Comparison of ENCODE assay signal across 23 mouse cellular contexts in genomic region chr5:88569541-88569940, GRCm38 (mm10). TPM values are rescaled to one million over a fixed set of nuclear protein-coding genes. Genes with fewer than 3 reads are reported as not detected.
DNase-seq lines count a peak whose midpoint lies in the region; ATAC-seq and TF ChIP-seq lines count a peak whose summit lies in the region.
"Had no signal": no experiment of that assay in that cellular context is flagged by ENCODE, and none has a peak within 500 bp of the region (broad histone marks: within the 10 kb centered on the region; RNA-seq: fewer than 3 reads in every experiment).

No protein-coding gene starts in this region.

- H3K27me3 ChIP-seq in kidney, postnatal 0 days (ENCODE audit: insufficient read depth, low read length) = no peaks in the 10 kb centered on the region
- H3K27me3 ChIP-seq: CH12.LX; embryonic facial prominence, embryonic 15.5 days; heart, embryonic 12.5 days; hindbrain, embryonic 15.5 days; Patski had no signal

- DNase-seq in kidney, adult 11 months = peak; percentile 79
- no peak for DNase-seq in kidney, postnatal 10 days
- peak; percentile 89 for DNase-seq in kidney, adult 9 months
- DNase-seq in kidney, postnatal 0 days (ENCODE audit: low spot score) = no peak
- DNase-seq in cerebellum, adult 11-12 months = no peak
- DNase-seq in gastrocnemius, postnatal 4 days (ENCODE audit: low spot score in 2 of 2) = no peak
- DNase-seq: adrenal gland, postnatal 14 days; cerebellum, adult 2 months; cerebellum, postnatal 10 days; embryo, embryonic 11 days; gastrocnemius, postnatal 10 days; heart, postnatal 36 days had no signal

- WGBS in kidney, postnatal 0 days = 47% methylated on average over 3 of the region's 3 CpGs

- TF ChIP-seq CTCF in kidney, postnatal 0 days (IDR thresholded peaks at IDR 0.05; ENCODE audit: low read depth) = no peak

- no peaks in the 10 kb centered on the region for H3K36me3 ChIP-seq in kidney, postnatal 0 days (ENCODE audit: insufficient read depth, low read length)

- H3K4me1 ChIP-seq in kidney, postnatal 0 days (replicated peaks; ENCODE audit: insufficient read depth, low read length) = peaks cover 3% of the 10 kb centered on the region; the same call in 1 of the 2 replicates

- H3K9me3 ChIP-seq in kidney, postnatal 0 days (replicated peaks; ENCODE audit: low read length) = no peaks in the 10 kb centered on the region
- H3K9me3 ChIP-seq: embryonic facial prominence, embryonic 15.5 days; forebrain, embryonic 10.5 days; heart, embryonic 12.5 days; hindbrain, embryonic 15.5 days had no signal

- ATAC-seq in kidney, postnatal 0 days (replicated peaks; ENCODE audit: low FRiP score, low read depth) = 0 out of 2 replicates have a peak, but pooled peaks have one; percentile 20
- ATAC-seq: activated CD4-positive, CD25-positive, alpha-beta regulatory T cell, adult 4 months; forebrain, embryonic 16.5 days; Patski had no signal

- peak overlapping the region; percentile 66 for H3K27ac ChIP-seq in kidney, postnatal 0 days
- H3K27ac ChIP-seq: embryonic facial prominence, embryonic 15.5 days; forebrain, embryonic 10.5 days; hindbrain, embryonic 15.5 days had no signal

- H3K9ac ChIP-seq in kidney, postnatal 0 days (ENCODE audit: low read depth, low read length) = no peak overlapping the region
- H3K9ac ChIP-seq: embryonic facial prominence, embryonic 15.5 days; heart, embryonic 12.5 days; hindbrain, embryonic 15.5 days had no signal

- no peak overlapping the region for H3K4me2 ChIP-seq in kidney, postnatal 0 days (ENCODE audit: low read length)
- H3K4me2 ChIP-seq: embryonic facial prominence, embryonic 15.5 days; heart, embryonic 12.5 days; hindbrain, embryonic 15.5 days had no signal

- no peak overlapping the region for H3K4me3 ChIP-seq in kidney, postnatal 0 days (replicated peaks; ENCODE audit: low read depth, low read length)
- H3K4me3 ChIP-seq: embryonic facial prominence, embryonic 15.5 days; erythroblast, embryonic 14.5 days; forebrain, embryonic 10.5 days; heart, embryonic 12.5 days; hindbrain, embryonic 15.5 days had no signal

RNA-seq across cellular contexts. Expression of gene Rufy3, which starts 4.7 kb away (rescaled TPM):
- polyA plus RNA-seq in kidney, postnatal 0 days (2015; fragmentation: Nextera tagmentation; extraction: Ambion mirVana) = 17.9 and 18.8 TPM in 2 replicates
- 10 to 100 TPM; 13.8 to 14.5 TPM for total RNA-seq in gastrocnemius, postnatal 4 days (2021)

RNA-seq across cellular contexts. Expression of gene Utp3, which starts 15.3 kb away (rescaled TPM):
- polyA plus RNA-seq in kidney, postnatal 0 days (2015; fragmentation: Nextera tagmentation; extraction: Ambion mirVana) = 53.4 and 58.9 TPM in 2 replicates
- total RNA-seq in gastrocnemius, postnatal 4 days (2021) = 10 to 100 TPM; 34.1 to 35.1 TPM

RNA-seq across cellular contexts. Expression of gene Jchain, which starts 41.9 kb away (rescaled TPM):
- polyA plus RNA-seq in kidney, postnatal 0 days (2015; fragmentation: Nextera tagmentation; extraction: Ambion mirVana) = 0.13 and 0.19 TPM in 2 replicates
- total RNA-seq in gastrocnemius, postnatal 4 days (2021) = under 1 TPM; 0.31 to 0.32 TPM
- total RNA-seq: common myeloid progenitor, adult 5-6 weeks had no signal
- polyA plus RNA-seq: erythroblast, embryonic 14.5 days; forebrain, embryonic 10.5 days; hindbrain, embryonic 11.5 days had no signal

Comparison
In these comparisons a context has a peak if more than half of its experiments do, and no peak if none do; other contexts are left out.
1. DNase-seq: peak in kidney, adult 11 months (single experiment) and kidney, adult 9 months (single experiment); none in kidney, postnatal 10 days (single experiment), kidney, postnatal 0 days (single experiment), cerebellum, adult 11-12 months (single experiment) and gastrocnemius, postnatal 4 days (0 of 2).